Mouse (Mus musculus) right cerebral cortex, adult 18-20 months (tissue): ENCODE data around the gene Cux2.
A peak's percentile ranks its signal among the peaks of the same experiment; 100 is the strongest.

Experiments
- DNase-seq: peaks from one replicate; pipeline ENCODE4 v3.0.0; 2022; ENCODE audit warnings: mixed read lengths

Gene Cux2

DNA sequence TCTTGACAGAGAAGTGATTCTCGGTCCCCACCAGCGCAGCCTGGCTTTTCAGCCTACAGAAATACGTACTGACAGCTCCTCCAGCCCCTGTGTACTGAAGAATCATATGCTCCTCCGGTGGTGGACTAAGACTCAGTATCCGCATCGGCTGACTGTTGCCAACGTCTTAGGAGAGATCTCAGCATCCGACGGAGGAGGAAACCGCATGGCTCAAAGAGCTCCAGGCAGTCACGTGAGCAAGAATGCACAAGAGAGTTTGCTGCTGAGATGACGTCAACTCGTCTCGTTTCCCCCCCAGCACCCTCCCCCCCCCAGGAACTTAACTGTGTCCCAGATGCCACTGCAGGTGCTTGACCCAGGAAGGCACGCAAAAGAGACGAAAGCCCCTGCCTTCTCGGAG lies 34.8 kb downstream of the Cux2 start:
- peak; percentile 46 for DNase-seq

GRCm38 (mm10) chr5:122014671-122015070 lies 35.2 kb downstream of the Cux2 start:
- DNase-seq: no peak

- no peak for DNase-seq
Observed at GRCm38 (mm10) chr5:122011289-122011688, 38.6 kb downstream of the Cux2 start.

- no peak for DNase-seq
Observed at GRCm38 (mm10) chr5:122007946-122008441, 41.9 kb downstream of the Cux2 start.

DNA sequence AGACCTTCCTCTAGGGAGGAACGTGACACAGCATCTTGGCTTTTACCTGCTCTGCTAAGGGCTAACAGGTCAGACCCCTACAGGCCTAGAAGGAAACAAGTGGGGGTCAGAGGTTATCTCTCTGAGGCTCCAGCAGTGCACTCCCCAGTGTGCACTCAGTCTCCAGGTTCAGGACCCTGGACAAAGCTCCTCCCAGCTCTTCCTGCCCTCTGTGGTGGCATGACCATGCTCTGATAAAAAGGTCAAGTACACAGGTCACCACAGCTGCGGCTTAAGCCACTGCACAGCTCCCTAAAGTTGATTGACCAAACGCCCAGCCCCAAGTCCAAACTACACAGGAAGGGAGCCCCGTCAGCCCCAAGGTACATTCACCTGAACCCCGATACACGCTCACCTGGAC lies 46.4 kb downstream of the Cux2 start:
- no peak for DNase-seq

GRCm38 (mm10) chr5:122002148-122002547 lies 47.8 kb downstream of the Cux2 start:
- peak; percentile 39 for DNase-seq

DNA sequence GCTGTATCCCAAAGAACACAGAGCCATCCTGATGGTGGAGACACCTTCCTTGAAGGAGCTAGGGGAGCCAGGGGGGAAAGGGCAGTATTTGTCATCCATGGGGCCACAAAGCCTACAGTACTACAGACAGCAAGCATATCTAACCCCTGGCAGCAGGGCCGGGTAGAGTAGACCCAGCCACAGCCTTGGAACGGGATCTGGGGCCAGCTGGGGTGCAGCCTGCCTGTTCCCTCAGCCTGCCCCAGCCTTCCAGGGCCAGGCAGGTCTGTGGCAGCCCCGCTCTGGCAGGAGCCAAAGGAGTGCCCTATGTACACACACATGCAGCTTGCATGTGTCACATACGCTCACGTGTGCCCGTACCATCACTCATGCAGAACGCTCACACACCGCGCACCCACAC lies 48.6 kb downstream of the Cux2 start:
- DNase-seq: no peak

DNA sequence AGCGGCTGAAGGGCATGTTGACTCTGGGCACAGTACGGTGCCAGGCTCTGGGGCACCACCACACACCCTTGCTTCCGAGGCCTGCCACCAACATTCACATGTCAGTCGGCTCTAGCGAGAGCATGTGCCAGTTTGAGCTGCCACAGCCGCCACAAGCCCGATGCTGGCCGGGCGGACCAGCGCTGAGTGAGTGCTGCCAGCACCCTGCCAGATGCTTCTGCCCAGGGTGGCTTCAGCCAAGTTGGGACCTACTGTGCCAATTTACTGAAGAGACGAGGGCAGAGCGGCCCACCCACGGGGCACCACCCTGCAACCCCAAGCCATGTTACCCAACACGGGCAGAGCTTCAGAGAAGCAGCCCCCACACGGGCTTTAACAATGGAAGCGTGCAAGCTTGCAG lies 49.5 kb downstream of the Cux2 start:
- no peak for DNase-seq

- DNase-seq: peak; percentile 57
Observed at GRCm38 (mm10) chr5:121998981-121999795, 50.7 kb downstream of the Cux2 start.

DNA sequence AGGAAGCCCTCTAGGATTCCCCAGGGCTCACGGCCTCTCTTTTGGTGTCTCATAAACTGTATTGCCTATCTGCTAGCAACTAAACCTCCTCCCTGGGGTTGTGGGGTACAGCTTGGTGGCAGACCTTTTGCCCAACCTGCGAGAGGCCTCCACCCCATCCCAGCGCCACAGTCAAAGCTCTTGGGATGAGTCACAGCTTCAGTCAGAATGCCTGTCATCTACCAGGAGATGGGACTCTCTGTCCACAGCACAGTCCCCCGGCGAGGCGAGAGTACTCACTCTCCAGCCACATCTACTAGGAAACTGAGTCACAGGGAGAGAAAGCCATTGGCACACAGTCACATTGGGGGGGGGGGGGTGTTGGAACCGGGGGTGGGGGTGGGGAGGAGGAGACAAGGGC lies 51.6 kb downstream of the Cux2 start:
- DNase-seq: no peak

DNA sequence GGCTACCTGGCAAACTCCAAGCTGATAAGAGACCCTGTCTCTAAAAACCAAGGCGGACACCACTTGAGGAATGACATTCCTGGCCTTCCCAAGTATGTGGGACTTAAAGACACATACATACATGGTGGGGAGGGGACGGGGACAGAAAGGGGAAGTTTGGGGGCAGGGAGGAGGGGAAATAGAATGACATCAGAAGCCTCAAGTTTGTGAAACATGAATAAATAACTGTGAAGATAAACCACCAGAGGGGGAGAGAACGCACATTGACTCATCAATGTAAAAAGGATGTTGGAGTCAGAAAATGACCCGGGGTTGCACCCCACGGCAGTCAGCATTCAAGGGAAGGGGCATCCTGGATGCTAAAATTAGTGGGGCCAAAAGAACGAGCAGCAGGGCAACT lies 53.2 kb downstream of the Cux2 start:
- DNase-seq: no peak

- no peak for DNase-seq
Observed at GRCm38 (mm10) chr5:121994808-121995207, 55.1 kb downstream of the Cux2 start.

- DNase-seq: no peak
Observed at GRCm38 (mm10) chr5:121991914-121992313, 58.0 kb downstream of the Cux2 start.

GRCm38 (mm10) chr5:121985855-121986254 lies 64.0 kb downstream of the Cux2 start:
- DNase-seq: no peak

DNA sequence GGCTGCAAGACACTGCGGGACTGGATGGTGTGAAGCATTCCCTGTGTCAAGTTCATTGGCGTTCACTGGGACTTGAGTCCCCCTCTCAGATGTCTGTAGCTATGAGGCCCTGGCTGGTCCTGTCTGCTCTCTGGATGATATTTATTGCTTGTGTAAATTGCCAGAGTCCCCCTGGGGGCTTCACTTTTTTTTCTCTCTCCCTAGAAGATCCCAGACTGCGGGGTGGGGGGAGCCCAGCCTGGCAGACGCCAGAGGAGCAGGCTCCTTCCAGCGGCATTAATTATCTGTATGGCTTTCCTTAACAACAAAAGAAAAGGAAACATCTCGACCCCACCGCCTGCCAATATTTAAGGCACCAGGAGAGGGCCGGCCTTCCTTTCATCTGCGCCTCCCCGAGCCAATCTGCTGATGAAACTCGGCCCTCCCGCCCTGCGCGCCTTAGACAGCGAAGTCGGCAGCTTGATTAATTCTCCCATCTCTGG lies 68.2 kb downstream of the Cux2 start:
- DNase-seq: no peak

- DNase-seq: no peak
Observed at GRCm38 (mm10) chr5:121976331-121976730, 73.6 kb downstream of the Cux2 start.

DNA sequence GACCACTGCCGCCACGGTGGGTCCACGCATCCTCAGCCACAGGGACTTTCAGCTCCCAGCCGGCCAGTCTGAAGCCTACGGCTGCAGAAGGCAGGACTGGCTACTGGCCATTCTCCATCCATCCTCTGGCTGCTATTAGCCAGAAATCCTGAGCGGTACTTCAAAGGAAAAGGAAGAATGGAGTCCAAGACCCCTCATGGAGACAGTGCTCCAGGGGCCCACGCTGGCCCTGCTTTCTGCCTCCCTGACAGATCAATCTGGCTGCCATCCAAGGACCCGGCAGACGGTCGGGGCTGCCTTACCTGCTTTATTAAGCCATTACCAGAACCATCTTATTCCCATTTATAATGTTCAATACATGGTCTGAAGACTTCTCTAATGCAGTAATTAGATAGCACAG lies 76.4 kb downstream of the Cux2 start:
- DNase-seq: no peak

- DNase-seq: no peak
Observed at GRCm38 (mm10) chr5:121972680-121973192, 77.2 kb downstream of the Cux2 start.

DNA sequence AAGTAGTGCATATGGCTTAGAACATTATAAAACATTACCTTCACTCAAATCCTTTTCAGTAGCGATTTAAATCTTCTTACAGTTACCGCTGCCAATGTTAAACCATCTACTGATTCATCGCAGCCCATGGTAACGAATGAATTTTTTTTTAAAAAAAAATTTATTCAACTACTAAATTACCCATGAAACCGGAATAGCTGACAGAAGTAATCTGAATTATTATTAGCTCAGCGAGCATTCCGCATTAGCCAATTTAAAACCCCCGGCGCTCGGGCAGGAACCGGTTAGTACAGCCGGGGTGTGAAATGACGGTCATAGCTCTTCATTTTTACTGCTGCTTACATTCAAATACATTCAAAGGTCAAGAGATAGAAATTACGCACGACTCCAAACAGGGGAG lies 80.9 kb downstream of the Cux2 start:
- no peak for DNase-seq

GRCm38 (mm10) chr5:121968416-121968815 lies 81.5 kb downstream of the Cux2 start:
- no peak for DNase-seq

- DNase-seq: no peak
Observed at GRCm38 (mm10) chr5:121967520-121967919, 82.4 kb downstream of the Cux2 start.

- no peak for DNase-seq
Observed at GRCm38 (mm10) chr5:121966940-121967339, 83.0 kb downstream of the Cux2 start.

GRCm38 (mm10) chr5:121962974-121963373 lies 86.9 kb downstream of the Cux2 start:
- DNase-seq: peak; percentile 41

GRCm38 (mm10) chr5:121962359-121962758 lies 87.5 kb downstream of the Cux2 start:
- no peak for DNase-seq
